ENCODE assay signal across 14 mouse cellular contexts in genomic region chr3:32428361-32428760, GRCm38 (mm10).
"Had no signal": no experiment of that assay in that cellular context is flagged by ENCODE, and none has a peak within 500 bp of the region (broad histone marks: within the 10 kb centered on the region; RNA-seq: fewer than 3 reads in every experiment).

No protein-coding gene starts in this region.

- H3K4me3 ChIP-seq: kidney, embryonic 15.5 days; limb, embryonic 13.5 days; liver, embryonic 12.5 days; megakaryocyte, embryonic 14.5 days; midbrain, embryonic 15.5 days; neural tube, embryonic 13.5 days; stomach, embryonic 15.5 days had no signal

- ATAC-seq: liver, embryonic 12.5 days; midbrain, embryonic 15.5 days had no signal

- H3K27ac ChIP-seq: limb, embryonic 13.5 days; liver, embryonic 12.5 days; macrophage; midbrain, embryonic 15.5 days; neural tube, embryonic 13.5 days had no signal

- H3K9ac ChIP-seq: kidney, embryonic 15.5 days; limb, embryonic 13.5 days; liver, embryonic 12.5 days; lung, embryonic 14.5 days; midbrain, embryonic 15.5 days; neural tube, embryonic 13.5 days; stomach, embryonic 15.5 days had no signal

- H3K9me3 ChIP-seq: liver, embryonic 12.5 days; megakaryocyte, embryonic 14.5 days; midbrain, embryonic 15.5 days; neural tube, embryonic 13.5 days; stomach, embryonic 15.5 days had no signal

- H3K4me1 ChIP-seq: neural tube, embryonic 13.5 days; stomach, embryonic 15.5 days had no signal

- H3K36me3 ChIP-seq: midbrain, embryonic 15.5 days; neural tube, embryonic 13.5 days; stomach, embryonic 15.5 days had no signal

- DNase-seq: layer of hippocampus, adult 9-11 months; right cerebral cortex, postnatal 14 days; thymus, adult 2 months; thymus, postnatal 25 days had no signal

- H3K4me2 ChIP-seq: kidney, embryonic 15.5 days; limb, embryonic 13.5 days; liver, embryonic 12.5 days; lung, embryonic 14.5 days; midbrain, embryonic 11.5 days; midbrain, embryonic 15.5 days; neural tube, embryonic 13.5 days; stomach, embryonic 15.5 days had no signal

- H3K27me3 ChIP-seq: kidney, embryonic 15.5 days; limb, embryonic 13.5 days; liver, embryonic 12.5 days; megakaryocyte, embryonic 14.5 days; midbrain, embryonic 15.5 days; neural tube, embryonic 13.5 days; stomach, embryonic 15.5 days had no signal
